Mouse (Mus musculus) spleen, adult 2 months (tissue): ENCODE results near the gene Gtpbp8. TPM values are rescaled to one million over a fixed set of nuclear protein-coding genes. Genes with fewer than 3 reads are reported as not detected.

Experiments used
- DNase-seq, 2 experiments: peaks; one replicate each; pipeline versions ENCODE4 v3.0.0 to v3.0.0-alpha.2; 2012 to 2021; ENCODE audit warnings: low spot score in 2 of 2, low read depth in 1 of 2
- H3K27ac ChIP-seq: fragments of 200-500 bp; 2 replicates; pipeline ENCODE4 v1.5.1; 2012; ENCODE audit warnings: low read length, inconsistent platforms; ENCODE audit not compliant: insufficient read depth
- H3K27me3 ChIP-seq: fragments of 200-500 bp; 2 replicates; pipeline ENCODE4 v1.6.1; 2012; ENCODE audit warnings: mild to moderate bottlenecking, moderate library complexity, low read length, inconsistent platforms; ENCODE audit not compliant: control insufficient read depth, insufficient read depth
- H3K36me3 ChIP-seq: fragments of 200-500 bp; 2 replicates; pipeline ENCODE4 v1.6.1; 2012; ENCODE audit warnings: mild to moderate bottlenecking, low read length, inconsistent platforms; ENCODE audit not compliant: control insufficient read depth, insufficient read depth
- H3K4me1 ChIP-seq: fragments of 200-500 bp; 2 replicates; pipeline ENCODE4 v1.6.1; 2011; ENCODE audit warnings: inconsistent platforms; ENCODE audit not compliant: control insufficient read depth, insufficient read depth, insufficient read length
- H3K4me3 ChIP-seq: fragments of 200-500 bp; 2 replicates; pipeline ENCODE4 v1.5.1; 2011; ENCODE audit warnings: mild to moderate bottlenecking, inconsistent platforms; ENCODE audit not compliant: insufficient read depth, insufficient read length; ENCODE audit errors: extremely low read depth
- CTCF ChIP-seq: fragments of 200-500 bp; IDR thresholded peaks from 2 replicates; pipeline ENCODE4 v1.5.1; 2011; ENCODE audit warnings: mild to moderate bottlenecking, inconsistent platforms; ENCODE audit not compliant: insufficient read depth, insufficient read length, insufficient replicate concordance; ENCODE audit errors: extremely low read depth
- POLR2A ChIP-seq: fragments of 200-500 bp; IDR thresholded peaks from 2 replicates; pipeline ENCODE4 v1.6.1; 2011; ENCODE audit warnings: low read depth, low read length, inconsistent platforms
- WGBS: fragments of 180-500 bp; shearing (Covaris S2); methylation state at CpG from one replicate; pipeline ENCODE4 v1.1.7; 2018; 5-methylcytosine and 5-hydroxymethylcytosine counted together
- polyA plus RNA-seq: library from polyadenylated mRNA; depleted of rRNA; stranded (reverse); fragments of >200 nt; gene quantifications from 2 replicates; pipeline ENCODE4 v1.2.3, GENCODE M21; 2012

Gtpbp8 gene
- polyA plus RNA-seq, 1 experiment = 3.7 TPM

GRCm38 (mm10) chr16:44719349-44719748 lies 26.8 kb downstream of the Gtpbp8 start:
- no peak overlapping the region for H3K27ac ChIP-seq
- TF ChIP-seq CTCF = no peak
- TF ChIP-seq POLR2A = no peak
- no peak for DNase-seq
- no peak overlapping the region for H3K4me3 ChIP-seq
- WGBS = 85% methylated on average over 7 of the region's 7 CpGs
- H3K4me1 ChIP-seq = peaks cover 3% of the 10 kb centered on the region; the same call in 1 of the 2 replicates
- no peaks in the 10 kb centered on the region for H3K27me3 ChIP-seq
- H3K36me3 ChIP-seq = peaks cover 4% of the 10 kb centered on the region; the same call in 1 of the 2 replicates

GRCm38 (mm10) chr16:44717838-44718237 lies 28.3 kb downstream of the Gtpbp8 start:
- no peak for DNase-seq
- TF ChIP-seq POLR2A = no peak
- TF ChIP-seq CTCF = no peak

GRCm38 (mm10) chr16:44717141-44717634 lies 29.0 kb downstream of the Gtpbp8 start:
- no peak for DNase-seq
- no peaks in the 10 kb centered on the region for H3K27me3 ChIP-seq
- H3K27ac ChIP-seq = no peak overlapping the region
- no peak for TF ChIP-seq CTCF
- no peak for TF ChIP-seq POLR2A
- H3K4me1 ChIP-seq = no peaks in the 10 kb centered on the region
- H3K36me3 ChIP-seq = peaks cover 4% of the 10 kb centered on the region; the same call in 1 of the 2 replicates
- WGBS = 81% methylated on average over 2 of the region's 2 CpGs
- H3K4me3 ChIP-seq = no peak overlapping the region

More at GRCm38 (mm10) chr16:44717838-44718237, 28.3 kb downstream of the Gtpbp8 start:
- Histone ChIP-seq H3K27me3 (no peaks in the 10 kb centered on the region), H3K4me1 (no peaks in the 10 kb centered on the region), H3K36me3 (peaks cover 4% of the 10 kb centered on the region; the same call in 1 of the 2 replicates), H3K27ac (no peak overlapping the region), H3K4me3 (no peak overlapping the region)
- 77% methylated on average over 2 of the region's 2 CpGs for WGBS

- no peaks in the 10 kb centered on the region for H3K4me1 ChIP-seq
- TF ChIP-seq POLR2A = no peak
- no peak for TF ChIP-seq CTCF
- DNase-seq = no peak
- no peak overlapping the region for H3K27ac ChIP-seq
- peaks cover 4% of the 10 kb centered on the region; the same call in 1 of the 2 replicates for H3K36me3 ChIP-seq
- H3K4me3 ChIP-seq = no peak overlapping the region
- no peaks in the 10 kb centered on the region for H3K27me3 ChIP-seq
- WGBS = 36% methylated on average over 10 of the region's 10 CpGs
Observed at GRCm38 (mm10) chr16:44716305-44717140, 29.6 kb downstream of the Gtpbp8 start.

GRCm38 (mm10) chr16:44703458-44703857 lies 42.7 kb downstream of the Gtpbp8 start:
- no peak overlapping the region for H3K27ac ChIP-seq
- WGBS = 70% methylated on average over 4 of the region's 4 CpGs
- H3K4me1 ChIP-seq = no peaks in the 10 kb centered on the region
- H3K4me3 ChIP-seq = no peak overlapping the region
- DNase-seq = no peak
- H3K27me3 ChIP-seq = no peaks in the 10 kb centered on the region
- TF ChIP-seq POLR2A (no peak), CTCF (no peak)
- H3K36me3 ChIP-seq = no peaks in the 10 kb centered on the region

GRCm38 (mm10) chr16:44702272-44702671 lies 43.9 kb downstream of the Gtpbp8 start:
- DNase-seq = no peak
- Histone ChIP-seq H3K36me3 (no peaks in the 10 kb centered on the region), H3K4me3 (no peak overlapping the region), H3K27ac (no peak overlapping the region), H3K4me1 (no peaks in the 10 kb centered on the region), H3K27me3 (no peaks in the 10 kb centered on the region)
- TF ChIP-seq POLR2A (no peak), CTCF (no peak)
- 12% methylated on average over 5 of the region's 5 CpGs for WGBS

GRCm38 (mm10) chr16:44701155-44701554 lies 45.0 kb downstream of the Gtpbp8 start:
- WGBS = 75% methylated on average over 3 of the region's 3 CpGs
- TF ChIP-seq POLR2A = no peak
- no peak for TF ChIP-seq CTCF
- Histone ChIP-seq H3K4me3 (no peak overlapping the region), H3K27me3 (no peaks in the 10 kb centered on the region), H3K36me3 (no peaks in the 10 kb centered on the region), H3K27ac (no peak overlapping the region), H3K4me1 (no peaks in the 10 kb centered on the region)
- DNase-seq = no peak
